Mouse (Mus musculus) hindbrain, embryonic 14.5 days (tissue): Measurements from ENCODE around the gene Mfrp. TPM values are rescaled to one million over a fixed set of nuclear protein-coding genes. Genes with fewer than 3 reads are reported as not detected.

ENCODE experiments used
- ATAC-seq: fragments of 200-750 bp; cut with Nextera tagmentation; 2 replicates; pipeline ENCODE4 v1.8.0; 2017; ENCODE audit warnings: moderate number of reproducible peaks, mild to moderate bottlenecking, moderate TSS enrichment, moderate library complexity; ENCODE audit not compliant: low FRiP score
- DNase-seq: peaks from one replicate; pipeline ENCODE4 v3.0.0-alpha.2; 2015; ENCODE audit warnings: low spot score
- H3K27ac ChIP-seq: fragments of 300-500 bp; sonication (generic); 2 replicates; pipeline ENCODE4 v1.5.1; 2014; ENCODE audit warnings: mild to moderate bottlenecking, moderate library complexity
- H3K27me3 ChIP-seq: fragments of 300-500 bp; sonication (generic); 2 replicates; pipeline ENCODE4 v1.6.1; 2014; ENCODE audit warnings: mild to moderate bottlenecking, low read length, mixed read lengths; ENCODE audit not compliant: control insufficient read depth, insufficient read depth
- H3K36me3 ChIP-seq: fragments of 300-500 bp; sonication (generic); replicated peaks from 2 replicates; pipeline ENCODE4 v1.6.1; 2014; ENCODE audit not compliant: control insufficient read depth, insufficient read depth
- H3K4me1 ChIP-seq: fragments of 300-500 bp; sonication (generic); replicated peaks from 2 replicates; pipeline ENCODE4 v1.6.1; 2014; ENCODE audit warnings: antibody characterized with exemption, low read length, mixed read lengths; ENCODE audit not compliant: control insufficient read depth, insufficient read depth
- H3K4me2 ChIP-seq: fragments of 300-500 bp; sonication (generic); replicated peaks from 2 replicates; pipeline ENCODE4 v1.6.1; 2014; ENCODE audit warnings: mild to moderate bottlenecking, moderate library complexity
- H3K4me3 ChIP-seq: fragments of 300-500 bp; sonication (generic); replicated peaks from 2 replicates; pipeline ENCODE4 v1.5.1; 2014; ENCODE audit warnings: mild to moderate bottlenecking, low read length
- H3K9ac ChIP-seq: fragments of 300-500 bp; sonication (generic); 2 replicates; pipeline ENCODE4 v1.6.1; 2014
- H3K9me3 ChIP-seq: fragments of 300-500 bp; sonication (generic); 2 replicates; pipeline ENCODE4 v1.6.1; 2016; ENCODE audit warnings: low read length; ENCODE audit not compliant: control insufficient read depth
- WGBS: fragments of 180-500 bp; shearing (Covaris S2); extraction: QIAGEN DNeasy Blood & Tissue Kit; methylation state at CpG from one replicate; pipeline ENCODE4 v1.1.7; 2014; 5-methylcytosine and 5-hydroxymethylcytosine counted together
- polyA plus RNA-seq: library from polyadenylated mRNA; unstranded; fragments of >200 nt; fragmentation: Nextera tagmentation; extraction: Ambion mirVana; gene quantifications from 2 replicates; pipeline ENCODE4 v1.2.1, GENCODE M21; 2014

Gene Mfrp
- polyA plus RNA-seq, 1 experiment from 2014 or later: 0.41 TPM

DNA sequence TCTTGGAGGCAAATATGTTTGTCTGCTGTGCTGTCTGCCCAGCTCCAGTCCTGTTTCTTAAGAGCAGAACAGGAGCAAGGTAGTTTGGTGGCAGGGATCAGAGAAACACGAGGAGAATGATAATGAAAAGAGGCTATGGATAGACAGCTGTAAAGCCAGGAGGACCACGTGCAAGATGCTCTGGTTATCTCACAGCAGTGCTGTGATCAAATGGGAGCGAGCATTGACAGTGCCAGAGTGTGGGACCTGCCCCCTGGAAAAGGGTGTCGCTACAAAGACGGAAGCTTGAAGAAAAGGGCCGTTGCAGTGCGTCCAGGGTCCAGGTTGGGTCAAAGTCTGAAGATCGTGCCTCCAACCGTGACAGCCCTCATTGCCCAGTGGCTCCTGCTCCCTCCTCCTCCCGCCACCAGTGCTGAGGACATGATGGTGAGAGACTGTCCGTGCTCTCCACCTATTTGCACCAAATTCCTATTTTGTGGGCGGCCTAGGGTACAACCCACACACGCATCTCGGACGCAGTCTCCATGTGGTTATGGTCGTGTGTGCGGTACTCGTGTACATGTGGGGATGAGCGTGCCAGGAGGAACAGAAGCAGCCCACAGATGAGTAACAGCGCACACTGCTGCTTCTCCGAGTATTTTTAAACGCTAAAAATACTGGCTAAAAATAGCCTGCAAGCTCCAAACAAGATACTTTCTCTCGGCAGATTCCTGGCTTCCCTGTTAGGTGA, 18.0 kb upstream of the Mfrp start:
- DNase-seq (no peak), ATAC-seq (no peak)
- no peaks in the 10 kb centered on the region for H3K9me3 ChIP-seq
- H3K27ac ChIP-seq: no peak overlapping the region
- no peaks in the 10 kb centered on the region for H3K36me3 ChIP-seq
- no peak overlapping the region for H3K9ac ChIP-seq
- peak overlapping the region; percentile 99 for H3K4me2 ChIP-seq
- H3K27me3 ChIP-seq: peaks cover 40% of the 10 kb centered on the region
- H3K4me1 ChIP-seq: peaks cover 22% of the 10 kb centered on the region
- WGBS: 11% methylated on average over 23 of the region's 23 CpGs
- peak overlapping the region; percentile 42 for H3K4me3 ChIP-seq

GRCm38 (mm10) chr9:44084236-44084635, 17.3 kb upstream of the Mfrp start:
- no peak overlapping the region for H3K27ac ChIP-seq
- H3K4me2 ChIP-seq: peak overlapping the region; percentile 99
- DNase-seq: no peak
- peaks cover 40% of the 10 kb centered on the region for H3K27me3 ChIP-seq
- H3K4me1 ChIP-seq: peaks cover 16% of the 10 kb centered on the region
- no peaks in the 10 kb centered on the region for H3K9me3 ChIP-seq
- H3K9ac ChIP-seq: peak overlapping the region; percentile 64
- peak overlapping the region; percentile 42 for H3K4me3 ChIP-seq
- no peaks in the 10 kb centered on the region for H3K36me3 ChIP-seq
- no peak for ATAC-seq
- WGBS: 1% methylated on average over 14 of the region's 14 CpGs

DNA sequence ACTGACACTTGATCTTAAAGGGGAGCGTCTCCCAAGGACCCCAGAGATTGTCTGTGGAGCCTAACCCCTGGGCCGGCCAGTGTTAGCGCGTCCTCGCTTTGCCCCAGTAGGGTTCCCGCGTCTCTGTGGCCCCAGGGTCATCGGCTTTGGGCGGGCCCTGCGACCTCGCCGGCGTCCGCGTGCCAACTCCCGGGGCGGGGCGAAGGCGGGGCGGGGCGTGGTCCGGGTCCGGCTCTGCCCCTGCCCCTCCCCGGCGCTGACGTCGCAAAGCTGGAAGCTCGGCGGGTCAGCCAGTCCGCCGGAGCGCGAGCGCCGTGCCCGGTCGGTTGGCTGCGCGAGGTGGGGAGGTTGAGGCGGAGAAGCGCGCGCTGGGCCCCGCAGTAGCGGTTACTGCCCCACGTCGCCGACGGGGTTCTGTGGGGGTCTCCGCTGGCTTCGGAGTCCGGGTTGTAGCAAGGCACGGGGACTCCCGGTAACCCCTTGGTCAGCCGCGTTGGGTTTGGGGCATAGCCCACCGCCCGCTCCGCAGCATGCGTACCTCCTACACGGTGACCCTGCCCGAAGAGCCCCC, 16.8 kb upstream of the Mfrp start:
- DNase-seq: peak; percentile 56
- Histone ChIP-seq H3K27me3 (peaks cover 40% of the 10 kb centered on the region), H3K36me3 (no peaks in the 10 kb centered on the region), H3K4me2 (peak overlapping the region; percentile 99), H3K27ac (no peak overlapping the region), H3K4me1 (peaks cover 16% of the 10 kb centered on the region), H3K9ac (peak overlapping the region; percentile 64), H3K4me3 (peak overlapping the region; percentile 42), H3K9me3 (no peaks in the 10 kb centered on the region)
- peak; percentile 48 for ATAC-seq
- 0% methylated on average over 56 of the region's 62 CpGs for WGBS

GRCm38 (mm10) chr9:44085276-44085675, 16.3 kb upstream of the Mfrp start:
- H3K9ac ChIP-seq: peak overlapping the region; percentile 64
- no peaks in the 10 kb centered on the region for H3K36me3 ChIP-seq
- ATAC-seq: no peak
- H3K4me2 ChIP-seq: peak overlapping the region; percentile 99
- peak overlapping the region; percentile 42 for H3K4me3 ChIP-seq
- H3K9me3 ChIP-seq: no peaks in the 10 kb centered on the region
- no peak overlapping the region for H3K27ac ChIP-seq
- peaks cover 16% of the 10 kb centered on the region for H3K4me1 ChIP-seq
- WGBS: 4% methylated on average over 10 of the region's 10 CpGs
- peaks cover 40% of the 10 kb centered on the region for H3K27me3 ChIP-seq
- DNase-seq: no peak

GRCm38 (mm10) chr9:44085741-44086665, 15.5 kb upstream of the Mfrp start:
- DNase-seq: no peak
- Histone ChIP-seq H3K36me3 (no peaks in the 10 kb centered on the region), H3K9me3 (no peaks in the 10 kb centered on the region), H3K27me3 (peaks cover 40% of the 10 kb centered on the region), H3K4me3 (peak overlapping the region; percentile 42; the same call in 1 of the 2 replicates), H3K4me2 (peak overlapping the region; percentile 99; the same call in 1 of the 2 replicates), H3K27ac (no peak overlapping the region), H3K4me1 (peaks cover 16% of the 10 kb centered on the region), H3K9ac (no peak overlapping the region)
- ATAC-seq: no peak
- 70% methylated on average over 15 of the region's 15 CpGs for WGBS

DNA sequence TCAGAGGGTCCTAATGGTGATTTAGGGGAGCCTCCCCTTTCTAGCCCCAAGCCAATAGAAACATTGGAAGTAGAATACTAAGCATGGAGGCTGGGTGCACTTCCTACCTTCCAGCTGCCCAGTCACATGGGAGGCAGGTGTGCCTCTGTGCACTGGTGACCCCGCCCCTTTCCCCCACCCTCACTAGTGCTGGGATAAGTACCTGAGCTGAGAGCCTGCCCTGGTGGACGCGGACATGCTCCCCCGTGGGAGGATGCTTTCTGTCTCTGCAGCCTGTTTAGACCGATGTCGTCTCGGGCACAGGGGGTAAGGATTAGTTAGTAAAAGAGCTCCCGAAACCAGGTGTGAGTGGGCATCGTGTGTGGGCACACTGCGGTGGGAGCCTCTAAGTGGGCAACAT, 14.6 kb upstream of the Mfrp start:
- H3K4me2 ChIP-seq: no peak overlapping the region

GRCm38 (mm10) chr9:44087761-44088455, 13.6 kb upstream of the Mfrp start:
- Histone ChIP-seq H3K4me2 (no peak overlapping the region), H3K36me3 (peaks cover 9% of the 10 kb centered on the region; the same call in 1 of the 2 replicates), H3K9ac (no peak overlapping the region), H3K4me1 (peaks cover 16% of the 10 kb centered on the region), H3K27me3 (peaks cover 40% of the 10 kb centered on the region), H3K27ac (no peak overlapping the region), H3K4me3 (no peak overlapping the region), H3K9me3 (no peaks in the 10 kb centered on the region)
- no peak for ATAC-seq
- DNase-seq: no peak
- WGBS: 20% methylated on average over 15 of the region's 15 CpGs

More for the DNA sequence above, 14.6 kb upstream of the Mfrp start:
- DNase-seq (no peak), ATAC-seq (no peak)
- no peak overlapping the region for H3K9ac ChIP-seq
- WGBS: 42% methylated on average over 10 of the region's 10 CpGs
- peaks cover 16% of the 10 kb centered on the region for H3K4me1 ChIP-seq
- peaks cover 8% of the 10 kb centered on the region; the same call in 1 of the 2 replicates for H3K36me3 ChIP-seq
- H3K4me3 ChIP-seq: no peak overlapping the region
- H3K9me3 ChIP-seq: no peaks in the 10 kb centered on the region
- H3K27me3 ChIP-seq: peaks cover 40% of the 10 kb centered on the region
- H3K27ac ChIP-seq: no peak overlapping the region

DNA sequence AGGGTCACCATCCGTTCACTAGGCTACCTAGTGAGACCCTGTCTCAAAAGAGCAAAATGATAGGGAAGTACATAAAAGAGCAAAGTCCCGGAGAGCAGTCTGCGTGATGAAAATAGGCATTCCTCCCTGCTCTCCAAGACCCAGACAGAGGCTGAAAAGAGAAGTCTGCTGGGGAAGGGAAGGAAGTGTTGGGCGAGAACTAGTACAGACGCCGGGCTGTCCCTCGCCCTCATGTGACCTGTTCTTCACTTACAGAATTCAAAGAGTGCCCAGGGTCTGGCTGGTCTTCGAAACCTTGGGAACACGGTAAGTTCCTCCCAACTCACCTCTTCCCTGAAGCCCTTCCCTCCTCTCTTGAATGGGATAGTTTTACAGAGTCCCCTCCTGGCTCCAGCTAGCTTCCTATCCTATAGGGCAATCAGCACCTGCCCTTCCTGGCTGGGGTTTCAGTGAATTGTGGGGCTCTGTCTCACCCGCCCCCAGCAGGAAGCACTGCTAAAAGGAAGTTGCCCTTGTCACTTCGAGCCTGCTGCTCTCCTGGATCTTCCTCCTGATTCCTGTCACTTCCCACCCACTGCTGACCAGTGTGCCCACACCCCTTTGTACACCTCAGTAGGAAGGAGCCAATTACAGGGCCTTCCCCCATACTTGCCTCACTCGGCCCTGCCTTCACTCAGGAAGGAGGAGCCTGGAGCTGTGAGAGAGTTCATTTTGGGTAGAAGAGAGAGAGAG, 12.5 kb upstream of the Mfrp start:
- WGBS: 70% methylated on average over 12 of the region's 12 CpGs
- Histone ChIP-seq H3K27ac (no peak overlapping the region), H3K4me3 (no peak overlapping the region), H3K9me3 (no peaks in the 10 kb centered on the region), H3K4me2 (no peak overlapping the region), H3K4me1 (peaks cover 14% of the 10 kb centered on the region), H3K36me3 (peaks cover 9% of the 10 kb centered on the region; the same call in 1 of the 2 replicates), H3K9ac (no peak overlapping the region), H3K27me3 (peaks cover 31% of the 10 kb centered on the region)
- ATAC-seq (no peak), DNase-seq (no peak)
